Mouse (Mus musculus) 3134 (cell line): ENCODE results near the gene Alyref.

Source experiments
- DNase-seq: peaks from one replicate; pipeline ENCODE4 v3.0.0-alpha.2; 2011; ENCODE audit warnings: low spot score; ENCODE audit not compliant: insufficient read length; ENCODE audit errors: extremely low read depth

Gene Alyref

DNA sequence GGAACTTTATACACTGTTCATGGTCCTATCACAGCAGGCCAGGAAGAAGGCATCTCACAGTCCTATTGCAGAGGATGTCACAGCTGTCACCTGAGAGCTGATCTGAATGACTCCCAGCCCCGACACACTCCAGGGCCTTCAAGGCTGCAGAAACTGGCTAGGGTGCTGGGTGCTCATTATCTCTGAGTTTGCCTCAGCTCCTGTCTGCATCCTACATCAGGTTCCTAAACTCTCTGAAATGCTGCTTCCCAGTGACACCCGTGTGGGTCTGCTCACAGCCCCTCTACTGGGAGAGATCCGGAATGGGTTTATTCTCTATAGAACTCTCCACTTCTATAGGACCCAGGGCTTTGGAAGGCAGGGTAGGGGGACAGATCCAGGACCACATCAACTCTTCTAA is 50.0 kb downstream of the Alyref start:
- no peak for DNase-seq

DNA sequence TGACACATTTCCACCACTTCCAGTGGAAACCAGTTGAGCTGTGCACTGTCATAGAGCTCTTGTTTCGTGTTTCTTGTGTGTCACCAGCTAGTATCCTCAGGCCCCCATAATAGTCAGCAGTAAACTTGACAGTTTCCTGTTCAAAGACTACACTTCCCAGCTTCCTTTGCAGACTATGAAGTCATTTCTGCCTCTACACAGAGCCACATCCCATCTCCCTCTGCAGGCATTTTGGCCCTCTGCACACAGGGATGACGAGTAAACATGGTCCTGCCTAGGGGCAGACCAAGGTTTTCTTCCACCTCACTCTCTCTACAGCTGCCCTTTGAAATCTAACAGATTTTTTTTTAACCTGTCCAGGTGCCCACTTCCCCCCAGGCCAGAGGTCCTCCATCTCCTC is 50.7 kb downstream of the Alyref start:
- no peak for DNase-seq

- no peak for DNase-seq
These were observed 52.2 kb downstream of the Alyref start for GRCm38 (mm10) chr11:120545964-120546363.

- DNase-seq = no peak
These were observed 55.8 kb downstream of the Alyref start for GRCm38 (mm10) chr11:120542376-120542775.
